Mouse (Mus musculus): ENCODE results near the gene Spred3. TPM values are rescaled to one million over a fixed set of nuclear protein-coding genes. Genes with fewer than 3 reads are reported as not detected.
"Not testable (repeated sequence)": the region's sequence is repeated elsewhere in the genome, so short reads cannot be mapped to it uniquely, and the experiment has no call there.

Spred3 gene
- total RNA-seq, 2 experiments from 2014 or later: 1.9 to 3.1 TPM

DNA sequence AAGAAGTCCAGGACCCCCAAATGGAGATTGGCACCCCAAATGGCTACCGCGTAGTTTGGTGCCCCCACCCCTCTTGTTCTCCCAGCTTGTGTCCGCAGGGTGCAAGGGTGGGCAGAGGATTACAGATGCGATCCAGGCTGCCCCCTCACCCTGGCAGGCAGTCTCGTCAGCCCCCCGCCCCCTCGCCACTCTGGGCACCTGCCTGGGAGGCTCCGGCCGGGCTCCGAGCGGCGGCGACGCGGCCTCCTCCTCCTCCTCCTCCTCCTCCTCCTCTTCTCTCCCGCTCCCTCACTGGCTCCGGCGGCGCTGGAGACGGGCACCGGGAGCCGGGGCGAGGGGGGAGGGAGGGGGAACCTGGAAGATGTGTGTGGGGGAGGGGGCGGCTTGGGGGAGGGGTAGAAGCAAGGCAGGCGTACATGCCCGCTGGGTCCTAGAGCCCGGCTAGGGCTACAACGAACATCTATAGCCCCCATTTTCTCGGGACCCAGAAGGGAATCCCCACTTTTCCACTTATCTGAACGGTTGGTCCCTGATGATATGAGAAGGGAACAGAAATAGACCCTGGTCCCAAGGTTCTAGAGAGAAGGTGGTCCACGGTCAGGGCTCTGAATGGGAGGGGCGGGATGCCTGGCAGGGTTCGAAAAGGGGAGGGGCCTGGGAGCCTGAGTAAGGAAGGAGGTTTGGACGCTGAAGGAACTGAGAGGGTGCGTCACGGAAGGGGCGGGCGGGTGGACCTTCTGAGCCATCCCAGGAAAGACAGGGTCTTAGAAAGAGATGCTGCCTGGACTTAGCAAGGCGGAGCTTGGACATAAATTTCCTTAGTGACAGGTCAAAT lies 763 bp downstream of the Spred3 start:
- peak; percentile 82 for DNase-seq (ENCODE audit: low spot score)

DNA sequence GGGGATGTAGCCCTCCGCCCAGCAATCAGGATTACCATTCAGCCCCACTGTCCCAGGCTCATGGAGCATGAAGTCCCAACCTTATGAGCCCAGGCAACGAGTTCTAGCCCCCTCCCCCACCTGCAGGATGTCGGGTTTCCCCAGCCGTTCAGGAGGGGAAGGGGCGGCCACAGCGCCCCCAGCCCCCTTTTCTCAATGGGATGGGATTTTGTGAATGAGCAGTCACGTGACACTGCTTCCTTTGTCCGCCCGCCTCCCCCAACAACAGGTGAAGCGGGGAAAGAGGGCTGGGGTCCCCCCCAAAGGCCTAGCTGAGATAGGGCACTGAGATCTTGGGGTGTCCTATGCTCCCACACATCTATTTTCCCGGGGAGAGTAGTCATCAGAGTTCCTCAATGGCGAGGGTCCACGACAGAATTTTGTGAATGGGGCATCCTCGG lies 1.4 kb downstream of the Spred3 start:
- DNase-seq (ENCODE audit: low spot score): no peak

DNA sequence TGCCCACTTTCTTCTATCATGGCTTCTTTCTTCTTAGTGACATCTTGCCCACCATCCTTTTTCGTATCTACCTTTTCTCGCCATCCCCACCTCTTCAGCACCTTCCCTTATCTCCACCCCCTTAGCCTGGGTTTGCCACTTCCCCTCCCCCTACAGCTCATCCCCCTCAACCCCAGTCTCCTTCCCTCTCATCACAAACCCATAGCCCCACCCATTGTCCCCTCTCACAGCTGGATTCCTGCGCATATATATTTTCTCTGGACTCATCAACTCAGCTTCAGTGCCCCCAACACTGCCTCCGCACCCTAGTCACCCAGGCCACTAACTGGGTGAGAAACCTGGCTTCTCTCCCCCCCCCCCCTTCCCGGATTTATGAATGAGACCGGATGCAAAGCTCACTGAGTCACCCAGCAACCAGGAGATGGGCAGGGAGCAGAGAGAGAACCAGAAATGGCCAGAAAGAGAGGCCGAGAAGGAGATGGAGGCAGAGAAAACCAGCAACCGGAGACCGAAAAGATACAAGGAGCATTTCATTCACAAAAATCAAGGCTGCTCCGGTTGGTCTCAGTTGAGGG lies 2.0 kb downstream of the Spred3 start:
- no peak for DNase-seq (ENCODE audit: low spot score)

DNA sequence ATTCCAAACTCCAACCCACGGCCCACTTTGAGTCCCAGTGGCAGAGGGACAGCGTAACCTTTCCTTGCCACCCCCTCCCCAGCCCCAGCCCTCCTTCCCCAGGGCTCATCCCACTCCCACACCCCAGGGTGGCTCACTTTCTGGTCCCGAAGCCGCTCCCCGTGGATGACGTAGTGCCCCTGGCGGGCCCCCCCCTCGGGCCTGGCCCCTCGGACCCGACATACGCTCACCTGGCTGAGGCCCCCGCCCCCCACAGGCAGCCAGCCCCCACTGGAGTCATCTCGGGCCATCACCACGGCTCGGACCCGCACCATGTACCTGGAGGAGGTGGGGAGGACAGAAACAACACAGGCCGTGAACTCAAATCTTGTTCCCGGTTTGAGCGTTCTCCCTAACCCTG lies 2.6 kb downstream of the Spred3 start:
- no peak for DNase-seq (ENCODE audit: low spot score)

DNA sequence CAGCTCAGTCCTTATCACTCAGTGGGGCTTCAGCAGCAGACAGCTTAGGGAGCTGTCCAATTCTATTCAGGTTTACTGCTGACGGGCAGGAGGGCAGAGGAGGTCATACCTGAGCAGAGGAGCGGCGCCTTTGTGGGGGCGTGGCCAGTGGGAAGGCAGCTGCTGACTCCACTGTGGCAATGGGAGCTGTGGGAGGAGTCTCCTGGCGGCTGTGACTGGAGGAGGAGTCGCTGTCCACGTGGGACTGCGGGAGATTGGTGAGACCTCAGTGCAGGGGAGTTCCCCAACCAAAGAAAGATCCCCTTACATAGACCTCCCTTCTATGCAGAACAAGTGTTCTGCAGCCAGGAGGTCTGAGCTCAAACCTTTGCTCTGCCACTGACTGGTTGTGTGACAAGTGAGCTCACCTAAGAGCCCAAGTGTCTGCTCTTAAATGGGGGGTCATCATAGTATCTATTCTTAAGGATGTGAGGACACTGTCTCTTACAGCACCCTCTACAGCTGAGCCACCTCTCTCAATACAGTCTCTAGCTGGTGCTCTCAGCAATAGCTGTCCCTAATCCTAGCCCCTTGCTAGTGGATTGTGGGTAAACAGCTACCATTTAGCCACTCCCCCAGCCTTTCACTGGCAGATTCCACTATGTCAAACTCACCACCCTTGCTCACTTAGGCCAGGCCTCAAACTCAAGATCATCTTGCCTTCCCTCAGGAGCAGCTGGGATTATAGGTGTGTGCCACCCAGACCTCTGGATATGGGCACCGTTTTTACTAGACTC lies 7.3 kb downstream of the Spred3 start:
- peak; percentile 42 for DNase-seq (ENCODE audit: low spot score)

DNA sequence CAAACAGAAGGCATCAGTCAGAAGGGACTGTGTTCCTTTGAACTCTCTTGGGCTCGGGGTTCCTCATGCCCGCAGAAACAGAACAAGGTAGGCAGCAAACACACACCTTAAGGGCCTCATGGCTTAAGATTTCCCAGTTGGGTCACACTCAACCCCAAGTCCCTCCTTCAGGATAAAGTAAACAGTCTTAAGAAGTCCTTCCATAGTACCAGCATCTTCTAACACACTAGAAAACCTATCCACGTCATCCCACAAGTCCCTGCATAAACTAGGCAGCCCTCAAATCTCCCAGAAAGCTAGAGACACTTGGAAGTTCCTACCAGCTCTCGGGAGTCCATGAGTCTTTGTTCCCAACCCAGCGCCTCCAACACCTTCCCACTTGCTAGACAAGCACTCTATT lies 7.9 kb downstream of the Spred3 start:
- DNase-seq (ENCODE audit: low spot score): no peak

DNA sequence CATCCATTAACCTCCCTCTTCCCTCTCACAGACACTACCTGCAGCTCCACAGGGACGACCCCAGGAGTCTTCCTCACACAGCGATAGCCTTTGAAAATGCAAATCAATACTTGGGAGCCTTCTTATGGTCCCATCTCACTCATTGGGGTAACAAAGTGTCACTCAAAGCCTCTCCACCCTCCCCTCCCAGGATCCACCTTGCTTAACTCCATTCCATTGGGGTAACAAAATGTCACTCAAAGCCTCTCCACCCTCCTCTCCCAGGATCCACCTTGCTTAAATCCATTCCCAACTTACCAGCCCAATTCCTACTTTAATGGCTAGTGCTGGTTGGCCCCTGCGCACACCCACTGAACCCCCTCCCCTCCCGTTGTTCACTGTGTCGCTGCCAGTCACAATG lies 11.9 kb downstream of the Spred3 start:
- DNase-seq (ENCODE audit: low spot score): no peak

DNA sequence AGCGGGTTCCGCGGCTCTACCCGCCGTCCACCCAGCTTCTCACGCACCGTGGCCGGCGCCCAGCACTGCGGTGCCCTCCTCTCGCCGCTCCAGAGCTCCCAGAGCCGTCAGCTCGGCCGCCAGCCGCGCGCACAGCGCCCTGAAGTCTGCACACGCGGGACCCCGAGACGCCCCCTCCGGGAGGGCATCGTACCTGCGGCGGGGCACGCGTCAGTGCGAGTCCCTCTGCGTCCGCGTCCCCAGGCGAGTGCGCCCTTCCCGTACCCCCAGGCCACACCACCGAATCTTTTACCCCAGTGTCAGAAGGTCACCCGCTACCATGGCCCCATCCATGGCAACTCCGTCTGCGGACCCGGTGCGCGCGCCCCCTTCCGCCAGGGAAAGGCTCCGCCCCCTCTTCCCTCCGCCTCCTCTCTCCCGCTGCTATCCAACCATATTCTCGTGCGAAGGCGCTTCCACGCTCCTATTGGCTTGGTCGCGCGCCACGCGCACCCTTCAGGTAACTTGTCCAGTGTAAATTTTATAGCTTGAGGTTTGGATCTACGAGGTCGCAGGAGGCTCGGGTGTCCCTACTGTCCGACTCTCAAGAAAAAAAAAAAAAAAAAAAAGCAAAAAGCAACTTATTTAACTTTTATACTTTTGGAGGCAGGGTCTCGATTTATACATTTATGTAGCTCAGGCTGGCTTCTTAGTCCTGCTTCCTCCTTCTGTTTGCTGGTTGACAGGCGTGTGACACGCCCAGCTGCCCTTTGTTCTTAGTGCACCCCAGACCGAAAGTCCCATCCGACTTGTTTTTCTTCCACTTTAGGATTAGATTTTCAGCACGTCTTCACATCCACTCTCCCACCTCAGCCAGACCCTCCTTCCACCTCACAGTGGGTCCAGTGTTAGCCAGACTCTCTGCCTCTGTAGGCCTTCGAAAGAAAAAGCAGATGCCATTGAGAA lies 14.1 kb downstream of the Spred3 start, which contains the start of gene Fam98c:
Gene Fam98c, minus strand, starts transcription at position 397 of the 945 bp plus-strand sequence.
- peak; percentile 86 for DNase-seq (ENCODE audit: low spot score)

DNA sequence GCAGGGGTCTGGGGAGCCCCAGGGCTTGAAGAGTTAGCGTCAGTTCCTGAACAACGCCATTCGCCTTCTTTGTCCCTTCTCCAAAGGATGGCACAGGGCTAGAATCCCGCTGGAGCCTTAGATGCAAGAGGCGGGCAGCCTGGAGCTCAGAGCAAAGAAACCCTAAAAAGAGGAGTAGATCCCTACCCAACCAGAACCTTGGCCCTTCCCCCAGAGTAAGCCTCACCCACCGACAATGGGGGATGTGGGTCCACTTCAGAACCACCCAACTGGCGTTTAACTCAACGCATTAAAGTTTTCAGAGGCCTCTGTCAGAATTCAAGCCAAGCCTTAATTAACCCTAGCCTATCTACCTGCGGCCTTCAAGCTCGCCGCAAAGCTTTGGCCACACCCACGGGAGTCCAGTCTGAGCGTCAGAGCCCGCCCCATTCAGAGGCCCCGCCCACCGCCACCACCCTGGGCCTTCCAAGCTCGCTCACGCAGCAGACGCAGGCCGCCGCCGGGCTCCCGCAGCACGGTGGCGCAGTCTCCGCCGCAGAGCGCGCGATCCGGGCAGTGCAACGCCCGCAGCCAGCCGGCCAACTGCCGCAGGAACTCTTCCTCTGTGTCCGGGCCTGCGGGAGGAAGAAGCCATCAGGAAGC lies 14.9 kb downstream of the Spred3 start:
- peak; percentile 89 for DNase-seq (ENCODE audit: low spot score)

DNA sequence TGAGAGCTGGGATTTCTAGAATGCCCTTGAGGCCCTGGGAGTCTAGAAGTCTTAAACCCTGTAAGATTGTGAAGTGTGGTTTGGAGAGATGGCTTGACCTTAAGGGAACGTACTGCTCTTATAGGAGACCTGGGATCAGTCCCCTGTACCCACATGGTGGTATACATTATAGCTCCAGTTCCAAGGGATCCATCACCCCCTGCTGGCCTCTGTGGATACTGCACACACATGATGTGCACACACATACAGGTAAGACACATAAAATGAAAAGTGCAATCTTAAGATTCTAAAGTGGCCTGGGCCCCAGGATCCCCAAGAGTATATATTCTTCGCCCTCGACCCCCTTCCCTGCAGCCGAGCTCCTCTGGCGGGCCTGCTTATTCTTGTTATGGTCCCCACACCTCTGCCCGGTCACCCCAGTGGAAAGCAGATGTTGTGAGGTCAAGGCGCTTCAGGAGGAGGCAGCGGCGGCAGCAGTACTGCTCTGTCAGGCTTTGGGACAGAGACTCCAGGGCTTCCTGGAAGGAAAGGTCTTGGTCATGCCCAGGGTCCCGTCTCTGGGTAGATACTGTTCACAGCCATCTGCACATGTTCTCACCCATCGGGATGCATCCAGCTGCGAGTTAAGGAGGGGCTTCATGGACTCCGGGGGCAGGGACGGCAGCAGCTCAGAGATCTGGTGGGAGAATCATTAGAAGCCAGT lies 16.0 kb downstream of the Spred3 start:
- DNase-seq (ENCODE audit: low spot score): no peak

DNA sequence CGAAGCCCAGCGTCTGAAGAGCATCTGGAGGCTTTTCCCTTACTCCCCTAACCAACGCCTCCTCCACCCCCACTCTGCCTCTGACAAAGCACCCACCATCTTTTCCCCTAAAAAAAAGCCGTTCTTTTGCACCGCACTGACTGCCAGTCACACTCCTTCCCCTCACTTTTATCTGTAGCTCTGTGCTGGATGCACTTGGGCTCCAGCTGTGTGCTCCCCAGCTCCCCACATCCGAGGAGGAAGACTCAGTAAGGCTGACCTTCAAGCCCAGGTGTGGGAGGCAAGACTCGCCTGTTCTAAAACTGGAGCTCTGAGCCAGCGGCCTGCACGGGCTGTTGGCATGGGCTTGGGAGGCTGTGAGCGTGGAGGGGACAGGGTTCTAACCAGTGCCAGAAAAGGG lies 18.7 kb downstream of the Spred3 start:
- DNase-seq (ENCODE audit: low spot score): no peak

DNA sequence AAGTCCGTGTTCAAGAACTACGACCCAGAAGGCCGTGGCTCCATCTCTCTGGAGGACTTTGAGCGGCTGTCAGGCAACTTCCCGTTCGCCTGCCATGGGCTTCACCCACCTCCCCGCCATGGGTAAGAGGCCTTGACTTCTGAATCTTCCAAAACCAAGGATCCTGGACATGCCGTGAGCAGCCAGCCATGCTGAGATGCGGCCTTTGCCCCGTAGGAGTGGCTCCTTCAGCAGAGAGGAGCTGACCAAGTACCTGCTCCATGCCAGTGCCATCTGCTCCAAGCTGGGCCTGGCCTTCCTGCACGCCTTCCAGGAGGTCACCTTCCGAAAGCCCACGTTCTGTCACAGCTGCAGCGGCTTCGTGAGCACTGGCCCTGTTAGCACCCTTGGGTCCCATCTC lies 21.4 kb downstream of the Spred3 start:
- DNase-seq (ENCODE audit: low spot score): no peak

DNA sequence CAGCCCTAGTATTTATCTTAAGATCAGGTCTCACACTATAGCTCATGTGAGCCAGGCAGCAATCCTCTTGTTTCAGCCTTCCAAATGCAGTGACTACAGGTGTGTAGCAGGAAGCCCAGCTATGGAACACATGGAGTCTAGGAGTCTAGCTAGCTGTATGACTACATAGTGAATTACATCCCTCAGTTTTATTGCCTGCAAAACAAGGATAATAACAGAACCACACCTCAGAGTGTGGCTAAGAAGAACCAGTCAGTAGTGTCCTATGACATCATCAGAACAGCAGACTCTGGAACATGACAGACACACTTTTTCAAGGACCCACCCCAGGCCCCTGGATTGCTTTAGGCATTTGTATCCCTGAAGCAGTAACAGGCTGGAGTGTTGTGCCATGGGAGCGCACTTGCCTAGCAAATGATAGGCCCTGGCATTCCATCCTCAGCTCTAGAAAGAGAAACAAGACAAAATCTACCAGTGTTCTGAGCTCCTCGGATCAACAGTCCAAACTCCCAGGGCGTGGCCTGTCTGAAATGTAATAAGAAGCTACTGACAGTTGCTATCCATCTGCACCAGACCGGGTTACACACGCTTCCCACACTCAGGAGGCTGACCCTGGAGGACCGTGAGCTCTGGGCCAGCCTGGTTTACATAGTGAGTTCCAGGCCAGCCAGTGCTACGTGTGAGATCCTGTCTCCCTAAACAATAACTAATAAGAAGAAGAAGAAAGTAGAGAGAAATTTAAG lies 23.4 kb downstream of the Spred3 start:
- no peak for DNase-seq (ENCODE audit: low spot score)

DNA sequence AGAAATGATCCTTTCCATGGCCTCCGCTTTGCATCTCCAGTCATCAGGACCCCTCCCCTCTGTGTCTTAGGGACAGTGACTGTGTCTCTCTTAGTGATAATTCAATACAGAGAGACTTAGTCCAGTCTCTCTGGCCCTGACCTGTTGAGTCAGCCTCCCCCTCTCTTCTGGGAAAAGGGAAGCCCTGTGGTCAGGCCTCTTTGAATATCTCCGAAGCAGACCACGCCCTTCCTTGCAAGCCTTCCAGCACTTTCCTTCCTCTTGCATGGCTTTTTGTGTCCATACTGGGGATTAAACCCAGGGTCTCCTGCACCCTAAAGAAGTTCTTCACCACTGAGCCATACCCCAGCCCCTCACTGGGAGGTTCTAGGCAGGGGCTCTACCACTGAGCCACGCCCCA lies 26.2 kb downstream of the Spred3 start:
- DNase-seq (ENCODE audit: low spot score): no peak

DNA sequence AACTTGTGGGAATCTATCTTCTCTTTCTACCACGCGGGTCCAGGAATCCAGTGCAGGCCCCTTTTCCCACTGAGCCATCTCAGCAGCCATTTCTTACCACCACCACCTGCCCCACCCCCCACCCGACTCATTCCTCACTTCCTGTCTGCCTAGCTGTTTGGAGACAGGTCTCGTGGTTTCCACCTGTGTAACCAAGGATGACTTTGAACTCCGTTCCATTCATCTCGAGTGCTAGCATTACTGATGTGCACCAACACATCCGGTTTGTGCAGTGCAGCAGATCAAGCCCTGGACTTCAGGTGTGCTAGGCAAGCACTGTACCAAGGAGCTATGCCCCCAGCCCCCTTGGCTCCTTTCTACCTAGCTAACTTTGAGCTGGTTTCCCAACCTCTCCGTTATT lies 28.8 kb downstream of the Spred3 start:
- no peak for DNase-seq (ENCODE audit: low spot score)

DNA sequence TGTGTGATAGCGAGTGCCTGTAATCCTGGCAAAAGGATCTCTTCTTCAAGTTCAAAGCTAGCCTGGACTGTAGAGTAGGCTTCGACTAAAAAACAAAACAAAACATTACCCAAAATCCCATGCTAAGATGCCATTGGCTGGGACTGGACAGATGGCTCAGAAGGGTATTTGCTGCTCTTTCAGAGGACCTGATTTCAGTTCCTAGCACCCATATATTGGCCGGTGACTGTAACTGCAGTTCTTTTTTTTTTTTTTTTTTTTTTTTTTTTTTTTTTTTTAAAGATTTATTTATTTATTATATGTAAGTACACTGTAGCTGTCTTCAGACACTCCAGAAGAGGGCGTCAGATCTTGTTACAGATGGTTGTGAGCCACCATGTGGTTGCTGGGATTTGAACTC lies 31.0 kb downstream of the Spred3 start:
- not testable (repeated sequence) for DNase-seq (ENCODE audit: low spot score)

DNA sequence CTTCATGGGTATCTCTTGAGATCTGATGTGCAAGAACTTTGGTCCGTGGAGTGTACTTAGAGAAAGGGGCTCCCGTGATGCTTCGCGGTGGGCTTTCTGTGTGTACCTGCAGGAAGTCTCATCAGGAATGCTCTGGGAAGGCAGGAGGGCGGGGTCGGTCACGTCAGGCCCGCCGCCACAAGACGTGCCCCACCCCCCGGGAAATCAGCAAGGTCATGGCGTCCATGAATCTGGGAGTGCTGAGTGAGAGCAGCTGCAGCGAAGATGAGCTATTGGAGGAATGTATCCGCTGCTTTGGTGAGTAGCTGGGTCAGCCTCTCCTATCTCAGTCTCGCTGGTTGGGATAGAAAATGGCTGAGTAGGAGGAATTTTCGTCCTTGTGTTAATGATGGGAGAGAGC lies 32.8 kb downstream of the Spred3 start:
- DNase-seq (ENCODE audit: low spot score): no peak

DNA sequence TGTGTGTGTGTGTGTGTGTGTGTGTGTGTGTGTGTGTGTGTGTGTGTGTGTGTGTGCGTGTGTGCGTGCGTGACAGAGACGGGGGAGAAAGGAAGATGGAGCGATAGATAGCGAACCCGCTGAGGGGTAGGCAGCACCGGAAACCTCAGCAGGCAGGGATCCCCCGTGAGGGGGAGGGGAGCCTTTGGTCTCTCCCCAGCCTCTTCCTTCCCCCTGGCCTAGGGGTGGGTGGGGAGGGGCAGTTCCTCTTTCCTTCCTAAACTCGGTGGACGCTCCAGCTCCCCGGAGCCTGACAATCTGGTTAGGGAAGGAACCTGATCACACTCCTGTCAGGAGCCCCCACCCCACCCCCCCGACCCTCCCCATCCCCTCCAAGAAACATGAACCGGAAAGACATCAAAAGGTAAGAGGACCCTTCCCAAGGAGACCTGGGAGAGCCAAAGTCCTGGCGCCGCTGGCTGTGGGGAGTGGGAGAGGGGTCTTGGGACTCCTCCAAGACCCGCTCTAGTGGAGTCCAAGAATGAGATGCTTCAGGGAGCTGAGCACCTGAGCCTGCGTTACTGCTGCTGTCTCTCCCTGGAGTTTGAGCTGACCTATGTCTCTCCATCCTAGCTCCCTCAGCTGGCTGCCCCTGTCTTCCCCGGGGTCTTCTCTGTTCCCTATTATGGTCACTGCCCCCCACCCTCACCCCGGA lies 35.4 kb downstream of the Spred3 start, which contains the start of gene Rasgrp4:
Gene Rasgrp4, plus strand, starts transcription at position 159 of the 694 bp plus-strand sequence.
- DNase-seq (ENCODE audit: low spot score): no peak

DNA sequence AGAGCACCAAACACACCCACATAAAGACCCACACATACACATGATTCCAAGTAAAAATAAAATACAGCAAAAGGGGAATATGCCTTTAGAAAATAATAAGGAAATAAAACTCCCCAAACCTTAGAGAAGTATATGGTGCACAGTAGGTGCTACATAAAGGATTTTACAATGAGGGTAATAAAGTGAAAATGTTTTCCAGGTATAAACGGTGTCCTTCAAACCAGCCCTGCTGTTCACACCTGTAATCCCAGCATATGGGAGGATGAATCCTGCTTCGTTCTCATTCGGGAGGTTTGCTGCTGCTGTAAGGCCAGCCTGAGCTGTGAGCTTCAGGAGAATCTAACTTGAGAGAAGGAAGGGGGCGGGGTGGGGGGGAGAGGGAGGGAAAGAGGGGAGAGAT lies 36.0 kb downstream of the Spred3 start:
- no peak for DNase-seq (ENCODE audit: low spot score)

Data from gastrocnemius, adult 18-20 months (tissue).